Mouse (Mus musculus): ENCODE data around the gene Tns1. TPM values are rescaled to one million over a fixed set of nuclear protein-coding genes. Genes with fewer than 3 reads are reported as not detected.

Tns1 gene
- polyA plus RNA-seq, 1 experiment from 2014 or later, result 15.9 TPM

Other genes starting within 250 kb of the Tns1 start
- gene Rufy4, start 1.1 kb upstream of the Tns1 start, polyA plus RNA-seq (2016; fragmentation: Nextera tagmentation; extraction: Ambion mirVana), result 0.27 and 0.35 TPM in 2 replicates
- gene Cxcr2, start 29.5 kb upstream of the Tns1 start, polyA plus RNA-seq (2016; fragmentation: Nextera tagmentation; extraction: Ambion mirVana), result 0.05 and 0.14 TPM in 2 replicates
- gene Cxcr1, start 70.2 kb upstream of the Tns1 start, polyA plus RNA-seq (2016; fragmentation: Nextera tagmentation; extraction: Ambion mirVana), result not detected in 2 replicates
- gene Arpc2, start 111.6 kb upstream of the Tns1 start, polyA plus RNA-seq (2016; fragmentation: Nextera tagmentation; extraction: Ambion mirVana), result 345 TPM in 2 replicates
- 0.14 and 0.33 TPM in 2 replicates for gene Gpbar1, start 154.1 kb upstream of the Tns1 start, polyA plus RNA-seq (2016; fragmentation: Nextera tagmentation; extraction: Ambion mirVana)
- 245 and 246 TPM in 2 replicates for gene Aamp, start 160.3 kb upstream of the Tns1 start, polyA plus RNA-seq (2016; fragmentation: Nextera tagmentation; extraction: Ambion mirVana)
- gene Pnkd, start 160.5 kb upstream of the Tns1 start, polyA plus RNA-seq (2016; fragmentation: Nextera tagmentation; extraction: Ambion mirVana), result 99.7 and 101 TPM in 2 replicates
- gene Tmbim1, start 181.2 kb upstream of the Tns1 start, polyA plus RNA-seq (2016; fragmentation: Nextera tagmentation; extraction: Ambion mirVana), result 8.1 and 8.3 TPM in 2 replicates
- gene Catip, start 237.7 kb upstream of the Tns1 start, polyA plus RNA-seq (2016; fragmentation: Nextera tagmentation; extraction: Ambion mirVana), result 0.12 and 0.34 TPM in 2 replicates